Mouse (Mus musculus) olfactory bulb, adult 2 months (tissue): Measurements from ENCODE around the gene Hgfac.

Experiments used
- CTCF ChIP-seq: fragments of 200-500 bp; IDR thresholded peaks from 2 replicates; pipeline ENCODE4 v1.5.1; 2012; ENCODE audit warnings: low read depth, mild to moderate bottlenecking, low read length, moderate library complexity; ENCODE audit not compliant: insufficient read depth
- POLR2A ChIP-seq: fragments of 200-500 bp; IDR thresholded peaks from 2 replicates; pipeline ENCODE4 v1.6.1; 2012; ENCODE audit warnings: mild to moderate bottlenecking, low read depth, low read length, moderate library complexity; ENCODE audit not compliant: insufficient read depth

DNA sequence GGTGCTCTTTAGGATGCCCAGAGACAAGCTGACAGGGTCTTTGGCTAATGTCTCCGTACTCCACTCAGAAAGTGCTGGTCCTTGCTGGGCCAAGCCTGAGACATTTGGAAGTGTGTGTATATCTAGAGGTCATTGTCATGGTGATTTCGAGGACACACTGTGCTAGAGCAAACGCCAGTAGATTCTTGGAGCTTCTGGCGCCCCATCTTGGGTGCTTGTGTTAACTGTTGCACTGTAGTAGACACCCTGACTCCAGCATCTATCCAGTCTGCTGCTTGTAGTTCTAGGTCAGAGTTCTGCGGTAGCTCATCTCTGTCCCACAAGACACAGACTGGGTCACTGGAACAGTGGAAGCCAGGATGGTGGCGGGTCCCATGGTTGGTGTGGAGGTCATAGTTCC is 30.5 kb downstream of the Hgfac start:
- no peak for TF ChIP-seq CTCF
- no peak for TF ChIP-seq POLR2A
